Mouse (Mus musculus): Measurements from ENCODE around the gene Baz1a. TPM values are rescaled to one million over a fixed set of nuclear protein-coding genes. Genes with fewer than 3 reads are reported as not detected.
A peak's percentile ranks its signal among the peaks of the same experiment; 100 is the strongest.
"Not testable (repeated sequence)": the region's sequence is repeated elsewhere in the genome, so short reads cannot be mapped to it uniquely, and the experiment has no call there.

Baz1a gene
- total RNA-seq, 2 experiments from 2014 or later: 3.7 to 3.9 TPM

- intact Hi-C loops (cut with DNase I): loop anchor here (10.0 kb wide), 1 partner anchor 160 kb away; no protein-coding TSS in a partner anchor
- DNase-seq: peak; percentile 46 to 56
Measured at GRCm38 (mm10) chr12:54984701-54985256, 29.4 kb downstream of the Baz1a start.

DNA sequence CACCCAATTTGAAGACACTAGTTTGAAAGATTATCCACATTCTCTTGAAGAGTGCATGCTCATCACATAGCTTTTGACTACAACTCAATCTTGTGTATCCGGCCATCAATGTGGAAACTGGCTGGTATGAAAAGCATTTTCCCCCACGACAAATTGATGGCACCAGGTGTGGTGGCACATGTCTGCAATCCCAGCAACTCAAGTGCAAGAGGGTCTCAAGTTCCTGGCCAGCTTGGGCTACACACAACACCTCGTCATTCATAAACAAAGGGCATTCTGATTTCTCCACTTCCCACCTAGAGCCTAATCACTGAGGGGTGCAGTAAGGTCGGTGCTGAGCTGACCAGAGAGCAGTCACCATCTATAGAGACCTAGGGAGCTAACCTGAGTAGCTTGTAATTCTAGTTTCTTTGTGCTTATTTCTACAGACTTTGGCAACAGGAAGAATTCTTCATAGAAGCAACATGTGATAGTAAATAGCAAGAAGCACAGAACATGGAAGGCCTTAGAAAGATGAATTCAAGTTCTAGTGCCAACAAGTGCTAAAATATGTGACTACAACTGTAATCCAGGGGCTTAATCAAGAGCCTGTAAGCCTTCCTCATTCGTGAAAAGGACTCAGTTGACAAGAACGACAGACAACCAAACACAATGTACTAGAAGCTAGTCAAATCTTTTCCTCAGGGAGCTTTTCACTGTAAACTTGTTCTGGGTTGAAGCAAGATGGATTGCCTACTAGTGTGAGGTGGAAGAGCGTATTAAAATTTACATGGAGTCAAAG lies 31.0 kb downstream of the Baz1a start:
- intact Hi-C loops (cut with DNase I): loop anchor here (10.0 kb wide), 1 partner anchor 158 kb away; no protein-coding TSS in a partner anchor
- DNase-seq: no peak

- intact Hi-C loops (cut with DNase I): loop anchor here (10.0 kb wide), 1 partner anchor 157 kb away; no protein-coding TSS in a partner anchor
- no peak for DNase-seq
Measured at GRCm38 (mm10) chr12:54981962-54982361, 32.2 kb downstream of the Baz1a start.

DNA sequence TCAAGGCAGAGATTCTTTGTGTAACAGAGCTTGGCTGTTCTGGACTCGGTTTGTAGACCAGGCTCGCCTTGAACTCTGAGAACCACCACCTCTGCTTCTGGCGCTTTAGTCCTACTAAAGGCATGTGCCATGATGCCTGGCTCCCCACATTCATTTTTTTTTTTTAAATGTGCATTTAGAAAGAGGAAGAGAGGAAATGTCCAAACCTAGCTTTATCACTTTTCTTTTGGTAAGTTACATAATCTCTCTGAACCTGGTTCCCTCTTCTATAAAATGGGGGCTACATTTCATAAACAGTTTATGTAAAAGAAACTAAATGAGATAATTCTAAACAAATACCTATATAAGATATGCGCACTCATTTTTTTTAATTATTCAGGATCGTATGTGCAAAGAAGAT lies 33.2 kb downstream of the Baz1a start:
- intact Hi-C loops (cut with DNase I): loop anchor here (10.0 kb wide), 1 partner anchor 156 kb away; no protein-coding TSS in a partner anchor
- no peak for DNase-seq

DNA sequence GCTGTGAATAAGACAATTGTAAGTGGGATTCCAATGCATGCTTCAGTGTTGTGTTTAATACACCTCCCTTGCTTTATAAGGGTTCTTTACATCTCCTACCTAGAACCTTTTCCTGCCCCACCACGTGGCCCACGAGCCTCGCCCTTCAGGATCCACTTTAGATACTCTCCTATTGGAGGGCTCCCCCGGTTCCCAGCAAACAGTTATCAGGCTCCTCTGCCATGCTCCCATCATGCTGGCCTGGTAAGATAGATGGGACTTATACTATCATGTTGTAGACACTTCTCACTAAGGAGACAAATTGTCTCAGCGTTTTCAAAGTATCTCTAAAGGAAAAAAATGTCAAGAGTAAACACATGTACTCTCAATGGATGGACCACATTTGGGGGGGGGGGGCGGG lies 33.6 kb downstream of the Baz1a start:
- DNase-seq: no peak
- intact Hi-C loops (cut with DNase I): loop anchor here (10.0 kb wide), 1 partner anchor 156 kb away; no protein-coding TSS in a partner anchor

GRCm38 (mm10) chr12:54969033-54969432 lies 45.1 kb downstream of the Baz1a start:
- intact Hi-C loops (cut with DNase I): no loop called here
- no peak for DNase-seq

- intact Hi-C loops (cut with DNase I): no loop called here
- no peak for DNase-seq
Measured at GRCm38 (mm10) chr12:54965532-54966160, 48.5 kb downstream of the Baz1a start.

DNA sequence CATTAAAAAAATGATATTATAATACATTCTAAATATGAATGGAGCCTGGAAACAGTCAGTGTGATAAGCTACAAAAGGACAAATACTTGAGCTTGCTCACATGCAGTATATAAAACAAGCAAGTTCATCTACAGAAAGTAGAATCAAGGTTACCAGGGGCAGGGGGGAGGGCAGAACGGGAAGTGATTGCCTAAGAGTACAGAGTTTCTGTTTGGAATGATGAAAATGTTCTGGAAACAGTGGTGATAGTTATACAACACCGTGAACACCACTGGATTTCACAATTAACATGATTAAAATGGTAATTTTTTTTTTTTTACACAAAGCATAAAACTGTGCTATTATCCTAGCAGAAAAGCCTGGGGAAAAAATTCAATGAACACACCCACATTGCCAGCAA lies 54.6 kb downstream of the Baz1a start:
- DNase-seq: no peak
- intact Hi-C loops (cut with DNase I): no loop called here

DNA sequence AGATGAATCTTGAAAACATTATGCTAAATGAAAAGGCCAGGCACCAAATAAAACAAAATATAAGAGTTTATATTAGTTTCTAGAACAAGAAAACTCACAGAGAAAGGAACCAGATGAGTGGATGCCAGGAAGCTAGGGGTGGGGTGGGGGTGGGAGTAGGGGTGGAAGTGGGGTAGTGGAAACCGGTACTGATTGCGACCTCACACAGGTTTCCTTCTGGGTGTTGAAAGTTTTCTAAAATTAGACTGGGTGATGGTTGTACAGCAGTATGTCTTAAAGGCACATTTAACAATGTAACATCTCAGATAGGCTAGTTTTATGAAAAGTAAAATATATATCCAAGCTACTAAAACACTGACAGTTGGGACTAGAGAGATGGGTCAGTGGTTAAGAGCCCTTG lies 57.2 kb downstream of the Baz1a start:
- DNase-seq: no peak
- intact Hi-C loops (cut with DNase I): no loop called here

DNA sequence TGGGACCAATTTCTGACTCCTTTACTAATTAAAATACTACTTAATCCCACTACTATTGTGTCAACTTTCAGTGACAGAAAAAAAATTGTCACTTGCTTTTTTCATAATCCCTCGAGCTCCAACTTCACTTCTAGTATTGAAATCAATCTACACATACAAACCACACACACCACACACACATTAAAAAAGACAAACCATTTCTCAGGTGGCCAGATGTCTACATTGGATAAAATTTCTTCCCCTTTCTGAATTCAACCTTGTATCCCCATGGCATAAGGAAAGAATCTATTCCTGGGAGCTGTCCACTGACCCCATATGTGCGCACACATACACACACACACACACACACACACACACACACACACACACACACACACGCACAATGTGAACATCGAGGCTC lies 57.7 kb downstream of the Baz1a start:
- intact Hi-C loops (cut with DNase I): no loop called here

DNA sequence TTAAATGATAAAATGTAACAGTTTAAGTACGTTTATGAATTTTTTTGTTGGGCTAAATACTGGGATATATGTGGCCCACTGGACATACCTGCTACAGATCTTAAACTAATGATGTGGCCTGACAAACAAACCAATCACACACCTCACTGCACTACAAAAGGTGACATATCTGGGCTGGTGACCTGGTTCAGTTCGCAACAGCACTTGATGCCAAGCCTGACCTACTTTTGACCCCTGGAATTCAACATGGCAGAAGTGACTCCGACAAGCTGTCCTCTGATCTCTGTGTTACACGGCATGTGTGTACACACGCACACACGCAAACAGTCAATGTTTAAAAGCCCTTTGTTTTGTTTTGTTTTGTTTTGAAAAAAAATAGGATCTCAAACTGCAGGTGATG lies 68.0 kb downstream of the Baz1a start:
- intact Hi-C loops (cut with DNase I): no loop called here
- no peak for DNase-seq

More for the DNA sequence above, 57.7 kb downstream of the Baz1a start:
- DNase-seq: no peak

DNA sequence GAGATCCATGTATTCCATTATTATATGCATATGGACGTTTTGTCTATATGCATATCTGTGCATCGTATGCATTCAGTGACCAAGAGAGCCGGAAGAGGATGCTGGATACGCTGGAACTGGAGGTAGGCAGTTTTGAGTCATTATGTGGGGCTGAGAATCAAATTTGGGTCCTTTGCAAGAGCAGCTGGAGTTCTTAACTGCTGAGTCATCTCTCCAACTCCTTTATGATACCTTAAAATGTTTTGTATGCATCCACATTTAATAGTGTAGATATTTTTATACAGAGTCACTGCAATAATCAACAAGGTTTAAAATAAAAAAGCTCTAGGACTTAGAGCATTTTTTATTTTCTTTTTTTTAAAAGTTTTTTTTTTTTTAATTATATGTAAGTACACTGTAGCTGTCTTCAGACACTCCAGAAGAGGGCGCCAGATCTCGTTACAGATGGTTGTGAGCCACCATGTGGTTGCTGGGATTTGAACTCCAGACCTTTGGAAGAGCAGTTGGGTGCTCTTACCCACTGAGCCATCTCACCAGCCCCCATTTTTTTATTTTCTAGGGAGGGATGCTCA lies 71.5 kb downstream of the Baz1a start:
- intact Hi-C loops (cut with DNase I); DNase-seq: not testable (repeated sequence)

- intact Hi-C loops (cut with DNase I); DNase-seq: not testable (repeated sequence)
Measured at GRCm38 (mm10) chr12:54937581-54938343, 76.4 kb downstream of the Baz1a start.

GRCm38 (mm10) chr12:54910387-54910786 lies 103.8 kb downstream of the Baz1a start:
- intact Hi-C loops (cut with DNase I): no loop called here
- no peak for DNase-seq

- DNase-seq; intact Hi-C loops (cut with DNase I): not testable (repeated sequence)
Measured at GRCm38 (mm10) chr12:54892559-54892958, 121.6 kb downstream of the Baz1a start.

DNA sequence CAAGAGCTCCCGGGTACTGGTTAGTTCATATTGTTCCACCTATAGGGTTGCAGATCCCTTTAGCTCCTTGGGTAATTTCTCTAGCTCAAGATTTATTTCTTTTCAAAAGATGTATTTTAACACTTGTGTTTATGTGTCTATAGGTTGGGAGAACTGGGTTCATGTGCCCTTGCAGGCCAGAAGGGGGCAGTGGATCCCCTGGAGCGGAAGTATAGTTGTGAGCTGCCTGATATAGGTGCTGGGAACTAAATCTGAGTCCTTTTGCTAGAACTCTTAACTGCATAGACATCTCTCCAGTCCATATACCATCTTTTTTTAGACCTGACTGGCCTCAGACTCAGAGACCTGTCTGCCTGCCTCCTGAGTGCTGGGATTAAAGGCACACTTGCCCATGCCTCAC lies 123.7 kb downstream of the Baz1a start:
- intact Hi-C loops (cut with DNase I): no loop called here
- no peak for DNase-seq

DNA sequence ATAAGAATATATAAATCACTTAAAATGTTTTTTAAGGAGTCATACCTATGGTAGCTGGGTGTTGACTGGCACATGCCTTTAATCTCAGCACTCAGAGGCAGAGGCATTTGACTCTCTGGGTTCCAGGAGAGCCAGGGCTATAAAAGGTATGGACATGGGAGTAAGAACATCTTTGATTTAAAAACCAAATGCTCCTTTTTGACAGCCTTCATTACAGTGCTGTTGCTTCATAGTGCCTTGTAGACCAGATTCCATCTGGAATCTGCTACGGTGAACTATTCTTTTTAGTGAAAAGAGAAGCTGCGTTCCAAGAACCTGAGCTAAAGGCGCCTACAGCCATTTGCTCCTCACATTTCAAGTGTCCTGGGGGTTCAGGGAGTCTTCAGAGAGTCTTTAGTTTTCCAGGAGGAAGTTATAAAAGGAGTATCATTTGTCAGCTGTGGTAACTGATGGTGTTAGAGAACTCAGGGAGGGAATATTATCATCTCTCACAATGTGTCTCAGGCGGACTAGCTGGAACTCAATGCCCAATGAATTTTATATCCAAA lies 126.5 kb downstream of the Baz1a start:
- DNase-seq: no peak
- intact Hi-C loops (cut with DNase I): no loop called here

DNA sequence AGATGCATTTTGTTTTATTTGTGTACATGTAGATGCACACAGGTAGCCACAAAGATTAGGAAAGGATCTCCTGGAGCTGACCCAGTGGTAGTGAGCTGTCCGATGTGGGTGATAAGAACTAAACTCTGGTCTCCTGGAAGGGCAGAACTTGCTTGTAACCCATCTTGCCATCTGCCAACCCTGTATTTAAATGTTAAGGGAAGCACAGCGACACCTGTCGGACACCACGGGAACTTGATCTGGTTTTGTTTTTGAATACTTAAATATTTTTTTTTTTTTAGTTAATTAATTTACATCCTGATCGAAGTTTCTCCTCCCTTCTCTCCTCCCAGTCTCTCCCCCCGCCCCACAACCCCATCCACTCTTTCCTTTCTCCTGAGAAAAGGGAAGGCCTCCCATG lies 134.5 kb downstream of the Baz1a start:
- intact Hi-C loops (cut with DNase I): loop anchor here (1.0 kb wide), 1 partner anchor 49 kb away; no protein-coding TSS in a partner anchor
- peak; percentile 45 to 51 for DNase-seq

GRCm38 (mm10) chr12:54879211-54879610 lies 134.9 kb downstream of the Baz1a start:
- no peak for DNase-seq
- intact Hi-C loops (cut with DNase I): loop anchor here (1.0 kb wide), 1 partner anchor 49 kb away; no protein-coding TSS in a partner anchor

DNA sequence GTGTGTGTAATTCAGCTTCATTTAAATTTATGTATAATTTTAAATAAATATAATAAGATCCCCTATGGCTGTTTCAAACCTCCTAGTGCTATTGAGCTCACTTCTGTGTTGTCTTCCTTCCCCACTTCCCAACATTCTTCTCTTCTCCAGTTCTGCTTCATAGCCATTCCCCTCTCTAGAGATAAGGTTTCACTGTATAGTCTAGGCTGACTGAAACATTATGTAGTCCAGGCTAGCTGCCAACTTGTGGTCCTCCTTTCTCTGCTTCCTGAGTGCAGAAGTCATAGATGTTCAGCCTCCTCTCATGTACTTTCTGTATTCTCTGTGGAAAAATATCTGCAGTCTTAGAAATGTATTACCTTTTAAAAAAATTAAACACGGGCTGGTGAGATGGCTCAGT lies 136.3 kb downstream of the Baz1a start:
- intact Hi-C loops (cut with DNase I): no loop called here
- no peak for DNase-seq
